In the genomic region with DNA sequence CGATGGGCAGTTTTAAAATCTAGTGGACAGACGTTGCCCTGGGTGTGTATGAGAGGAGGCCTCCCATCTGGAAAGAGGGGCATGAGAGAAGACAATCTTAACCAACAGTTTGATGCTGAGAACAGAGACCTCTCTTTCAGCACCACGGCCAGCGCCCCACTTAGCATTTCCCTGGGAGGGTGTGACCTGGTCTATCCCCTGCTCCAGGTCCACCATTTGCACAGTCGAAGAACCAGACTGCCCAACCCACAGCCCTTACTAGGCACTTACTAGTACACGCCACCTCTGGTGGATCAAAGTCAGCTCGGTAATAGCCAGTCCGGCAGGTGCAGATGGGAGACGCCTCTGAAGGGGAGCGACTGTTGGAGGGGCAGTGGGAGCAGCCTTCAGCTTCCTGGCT, we compare ENCODE assay signal across 12 mouse cellular contexts.
DNase-seq lines count a peak whose midpoint lies in the region; ATAC-seq lines count a peak whose summit lies in the region.
"Had no signal": no experiment of that assay in that cellular context is flagged by ENCODE, and none has a peak within 500 bp of the region (broad histone marks: within the 10 kb centered on the region; RNA-seq: fewer than 3 reads in every experiment).

No protein-coding gene starts in this region.

- DNase-seq in heart, postnatal 10 days, result peak; percentile 11 to 56
- DNase-seq in heart, adult 8-10 months (ENCODE audit: low spot score), result no peak
- DNase-seq in neural tube, embryonic 10.5 days (ENCODE audit: extremely low spot score, low spot score), result peak; percentile 61
- peak; percentile 82 for DNase-seq in embryonic facial prominence, embryonic 10.5 days (ENCODE audit: low spot score)
- peak; percentile 71 for DNase-seq in retina, embryonic 14.5 days (ENCODE audit: low spot score)
- no peak for DNase-seq in cerebellum, postnatal 4 days (ENCODE audit: low spot score in 2 of 2)
- DNase-seq in hindbrain, embryonic 14.5 days (ENCODE audit: low spot score), result no peak
- DNase-seq: kidney, adult 18-20 months; right cerebral cortex, postnatal 25 days had no signal

- no peak overlapping the region for H3K4me2 ChIP-seq in neural tube, embryonic 15.5 days
- H3K4me2 ChIP-seq in hindbrain, embryonic 14.5 days (replicated peaks), result no peak overlapping the region
- H3K4me2 ChIP-seq: limb, embryonic 12.5 days had no signal

- no peaks in the 10 kb centered on the region for H3K9me3 ChIP-seq in neural tube, embryonic 15.5 days (replicated peaks)
- no peaks in the 10 kb centered on the region for H3K9me3 ChIP-seq in embryonic facial prominence, embryonic 10.5 days
- no peaks in the 10 kb centered on the region for H3K9me3 ChIP-seq in hindbrain, embryonic 14.5 days (ENCODE audit: control insufficient read depth, low read length)
- H3K9me3 ChIP-seq: limb, embryonic 12.5 days had no signal

- no peak overlapping the region for H3K9ac ChIP-seq in neural tube, embryonic 15.5 days (replicated peaks)
- no peak overlapping the region for H3K9ac ChIP-seq in hindbrain, embryonic 14.5 days
- H3K9ac ChIP-seq: limb, embryonic 12.5 days had no signal

- no peak overlapping the region for H3K27ac ChIP-seq in neural tube, embryonic 15.5 days (replicated peaks)
- H3K27ac ChIP-seq in embryonic facial prominence, embryonic 10.5 days (replicated peaks), result no peak overlapping the region
- H3K27ac ChIP-seq in hindbrain, embryonic 14.5 days, result no peak overlapping the region
- H3K27ac ChIP-seq: limb, embryonic 12.5 days had no signal

- 75% methylated on average over 10 of the region's 10 CpGs for WGBS in neural tube, embryonic 15.5 days
- 77% methylated on average over 10 of the region's 10 CpGs for WGBS in embryonic facial prominence, embryonic 10.5 days
- 76% methylated on average over 10 of the region's 10 CpGs for WGBS in hindbrain, embryonic 14.5 days

- peaks cover 5% of the 10 kb centered on the region; the same call in 1 of the 2 replicates for H3K36me3 ChIP-seq in neural tube, embryonic 15.5 days
- H3K36me3 ChIP-seq in embryonic facial prominence, embryonic 10.5 days (replicated peaks), result no peaks in the 10 kb centered on the region
- H3K36me3 ChIP-seq in hindbrain, embryonic 14.5 days (replicated peaks; ENCODE audit: control insufficient read depth, insufficient read depth), result no peaks in the 10 kb centered on the region
- H3K36me3 ChIP-seq: limb, embryonic 12.5 days had no signal

- ATAC-seq in neural tube, embryonic 15.5 days (ENCODE audit: low FRiP score), result no peak
- no peak for ATAC-seq in hindbrain, embryonic 14.5 days (ENCODE audit: low FRiP score)
- ATAC-seq: midbrain, embryonic 16.5 days had no signal

- peaks cover 7% of the 10 kb centered on the region; the same call in 1 of the 2 replicates for H3K4me1 ChIP-seq in neural tube, embryonic 15.5 days
- H3K4me1 ChIP-seq in embryonic facial prominence, embryonic 10.5 days, result 0 out of 2 replicates have a peak, but pooled peaks cover 3% of the 10 kb centered on the region
- H3K4me1 ChIP-seq in hindbrain, embryonic 14.5 days (replicated peaks; ENCODE audit: control insufficient read depth, insufficient read depth, low read length), result no peaks in the 10 kb centered on the region

- H3K4me3 ChIP-seq in neural tube, embryonic 15.5 days (replicated peaks), result no peak overlapping the region
- H3K4me3 ChIP-seq in embryonic facial prominence, embryonic 10.5 days, result no peak overlapping the region
- H3K4me3 ChIP-seq in hindbrain, embryonic 14.5 days (replicated peaks; ENCODE audit: low read length), result no peak overlapping the region
- H3K4me3 ChIP-seq: limb, embryonic 12.5 days had no signal

- no peaks in the 10 kb centered on the region for H3K27me3 ChIP-seq in neural tube, embryonic 15.5 days (replicated peaks)
- H3K27me3 ChIP-seq in embryonic facial prominence, embryonic 10.5 days (replicated peaks; ENCODE audit: low read depth, poor library complexity, severe bottlenecking), result no peaks in the 10 kb centered on the region
- H3K27me3 ChIP-seq in hindbrain, embryonic 14.5 days (ENCODE audit: control insufficient read depth, insufficient read depth, low read length), result no peaks in the 10 kb centered on the region
- H3K27me3 ChIP-seq: limb, embryonic 12.5 days had no signal

- intact Hi-C loops in heart, postnatal 10 days (cut with DNase I), result no loop called here

Comparison
In these comparisons a context has a peak if more than half of its experiments do, and no peak if none do; other contexts are left out.
1. DNase-seq: peak in heart, postnatal 10 days (2 of 2), neural tube, embryonic 10.5 days (single experiment), embryonic facial prominence, embryonic 10.5 days (single experiment) and retina, embryonic 14.5 days (single experiment); none in heart, adult 8-10 months (single experiment), cerebellum, postnatal 4 days (0 of 2) and hindbrain, embryonic 14.5 days (single experiment).